Mouse (Mus musculus) kidney, adult 9 months (tissue): Measurements from ENCODE around the gene Smg8.

Source experiments
- DNase-seq: peaks from one replicate; pipeline ENCODE4 v3.0.0; 2022

Smg8 gene

GRCm38 (mm10) chr11:87039307-87039963 is 47.1 kb downstream of the Smg8 start:
- DNase-seq: no peak

GRCm38 (mm10) chr11:87036180-87036579 is 50.4 kb downstream of the Smg8 start:
- no peak for DNase-seq

GRCm38 (mm10) chr11:87028212-87028611 is 58.4 kb downstream of the Smg8 start:
- no peak for DNase-seq
